Mouse (Mus musculus) ES-E14 (cell line): ENCODE measurements around the gene Tnpo1.

Experiments
- CHD2 ChIP-seq: IDR thresholded peaks from 2 replicates; pipeline ENCODE4 v1.6.1; 2014; ENCODE audit warnings: mild to moderate bottlenecking, low read depth, low read length, inconsistent platforms
- HCFC1 ChIP-seq: IDR thresholded peaks from 2 replicates; pipeline ENCODE4 v1.6.1; 2012; ENCODE audit warnings: low read length, inconsistent platforms, borderline replicate concordance; ENCODE audit not compliant: insufficient read depth
- MAFK ChIP-seq: IDR thresholded peaks from 2 replicates; pipeline ENCODE4 v1.6.1; 2014; ENCODE audit warnings: mild to moderate bottlenecking, low read depth, low read length, inconsistent platforms; ENCODE audit not compliant: insufficient read depth
- ZC3H11A ChIP-seq: IDR thresholded peaks from 2 replicates; pipeline ENCODE4 v1.6.1; 2012; ENCODE audit warnings: low read depth, mild to moderate bottlenecking, inconsistent platforms, low read length, borderline replicate concordance
- ZNF384 ChIP-seq: IDR thresholded peaks from 2 replicates; pipeline ENCODE4 v1.6.1; 2012; ENCODE audit warnings: low read depth, low read length, inconsistent platforms

DNA sequence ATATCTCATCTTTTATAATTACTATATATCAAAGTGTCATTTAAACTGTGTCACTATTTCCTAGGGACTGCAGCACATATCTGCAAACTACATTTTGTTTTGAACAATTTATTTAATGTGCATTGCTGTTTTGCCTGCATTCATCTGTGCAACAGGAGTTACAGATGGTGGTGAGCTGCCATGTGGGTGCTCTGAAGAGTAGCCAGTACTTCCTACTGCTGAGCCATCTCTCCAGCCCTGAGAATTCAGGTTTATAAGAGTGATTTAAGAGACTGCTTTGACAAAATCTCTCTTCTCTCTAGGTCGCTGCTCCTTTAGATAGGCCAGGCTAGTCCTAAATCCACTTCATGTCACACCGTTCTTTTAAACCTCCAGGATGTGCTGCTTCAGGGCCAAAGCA is 49.0 kb downstream of the Tnpo1 start:
- TF ChIP-seq MAFK (no peak), ZC3H11A (no peak), HCFC1 (no peak), ZNF384 (no peak), CHD2 (no peak)
